Mouse (Mus musculus): Measurements from ENCODE around the gene Ebf1. TPM values are rescaled to one million over a fixed set of nuclear protein-coding genes. Genes with fewer than 3 reads are reported as not detected.

Ebf1 gene
- total RNA-seq, 2 experiments from 2014 or later, result 3.3 to 3.6 TPM

DNA sequence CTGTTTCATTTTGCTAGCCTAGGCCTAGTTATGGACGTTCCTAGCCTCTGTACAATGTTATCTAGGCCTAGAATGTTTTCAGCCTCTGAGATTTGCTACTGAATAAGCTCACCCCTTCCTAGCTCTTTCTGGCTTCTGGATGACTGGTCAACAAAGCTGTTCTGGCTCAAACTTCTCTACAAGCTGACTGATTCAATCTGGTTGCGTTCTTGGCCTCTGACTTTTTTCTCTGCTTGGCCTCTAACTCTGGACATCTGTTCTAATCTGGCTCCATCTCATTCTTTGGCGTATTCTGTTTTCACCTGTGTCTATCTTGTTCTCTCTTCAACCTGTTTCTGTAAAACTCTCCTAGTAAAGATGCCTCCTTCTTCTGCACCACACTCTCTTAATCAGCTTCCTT is 400.4 kb downstream of the Ebf1 start:
- H3K27ac ChIP-seq, result no peak overlapping the region
- no peak for TF ChIP-seq CTCF (IDR thresholded peaks at IDR 0.05)
- DNase-seq (ENCODE audit: extremely low spot score in 1 of 2, low spot score in 2 of 2), result no peak
- no peak overlapping the region for H3K4me3 ChIP-seq
- intact Hi-C loops (cut with DNase I), result no loop called here

DNA sequence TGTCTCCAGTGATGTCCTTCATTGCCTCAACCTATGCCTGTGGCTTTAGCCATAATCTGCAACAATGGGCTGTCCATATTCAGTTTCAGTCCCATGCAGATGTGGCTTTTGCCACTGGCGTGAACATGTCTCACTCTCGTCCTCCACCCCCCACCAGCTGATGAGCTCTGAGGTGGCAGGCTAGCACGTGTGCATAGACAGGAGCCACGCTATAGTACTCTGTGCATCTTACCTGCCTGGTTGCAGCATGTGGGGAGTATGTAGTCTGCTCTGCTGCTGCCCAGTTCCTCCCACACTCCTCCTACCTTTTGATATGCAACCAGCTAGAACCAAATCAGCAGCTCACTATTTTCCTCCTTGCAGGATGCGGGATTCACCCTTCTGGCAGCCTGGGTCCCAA is 408.9 kb downstream of the Ebf1 start:
- no peak overlapping the region for H3K4me3 ChIP-seq
- no peak for DNase-seq (ENCODE audit: extremely low spot score in 1 of 2, low spot score in 2 of 2)
- intact Hi-C loops (cut with DNase I), result no loop called here
- no peak for TF ChIP-seq CTCF (IDR thresholded peaks at IDR 0.05)
- no peak overlapping the region for H3K27ac ChIP-seq

DNA sequence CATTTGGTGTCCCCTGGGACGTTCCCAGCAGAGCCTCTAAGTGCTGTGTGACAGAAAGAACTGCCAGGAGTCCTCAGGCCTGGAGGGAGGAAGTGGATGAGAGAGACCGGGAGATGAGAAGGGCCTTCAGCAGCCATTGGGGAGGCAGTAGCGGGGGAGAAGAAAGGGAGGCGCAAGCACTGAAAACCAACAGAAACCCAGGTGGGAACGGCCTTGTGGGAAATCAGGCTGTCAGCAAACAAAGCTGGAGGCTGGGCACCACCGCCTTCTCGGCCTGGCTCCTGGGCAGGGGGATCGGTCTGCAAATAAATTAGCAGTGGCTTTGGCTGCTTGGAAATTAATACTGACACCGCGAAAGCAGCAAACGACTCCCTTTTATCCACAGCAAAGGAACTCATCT is 409.6 kb downstream of the Ebf1 start:
- intact Hi-C loops (cut with DNase I), result no loop called here
- Histone ChIP-seq H3K27ac (no peak overlapping the region), H3K4me3 (no peak overlapping the region)
- no peak for TF ChIP-seq CTCF (IDR thresholded peaks at IDR 0.05)
- DNase-seq (ENCODE audit: extremely low spot score in 1 of 2, low spot score in 2 of 2), result no peak

DNA sequence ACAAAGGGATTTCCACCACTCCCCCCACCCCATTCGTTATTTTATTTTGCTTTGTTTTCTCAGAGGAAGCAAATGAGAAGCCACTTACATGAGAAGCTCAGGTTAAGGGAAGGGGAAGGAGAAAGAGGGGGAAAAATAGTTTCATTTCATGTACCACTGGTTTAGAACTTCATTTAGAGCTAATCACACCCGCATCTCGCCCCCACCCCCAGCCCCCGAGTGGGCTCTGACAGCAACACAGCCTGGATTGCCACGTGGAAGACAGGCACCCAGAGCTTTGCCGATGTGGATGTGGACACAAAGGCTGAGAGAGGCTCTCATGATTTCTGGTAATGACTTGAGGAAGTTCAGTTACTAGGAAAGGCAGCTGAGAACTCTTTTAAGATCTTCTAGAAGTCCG is 410.0 kb downstream of the Ebf1 start:
- intact Hi-C loops (cut with DNase I), result no loop called here
- no peak overlapping the region for H3K27ac ChIP-seq
- DNase-seq (ENCODE audit: extremely low spot score in 1 of 2, low spot score in 2 of 2), result no peak
- H3K4me3 ChIP-seq, result no peak overlapping the region
- no peak for TF ChIP-seq CTCF (IDR thresholded peaks at IDR 0.05)

DNA sequence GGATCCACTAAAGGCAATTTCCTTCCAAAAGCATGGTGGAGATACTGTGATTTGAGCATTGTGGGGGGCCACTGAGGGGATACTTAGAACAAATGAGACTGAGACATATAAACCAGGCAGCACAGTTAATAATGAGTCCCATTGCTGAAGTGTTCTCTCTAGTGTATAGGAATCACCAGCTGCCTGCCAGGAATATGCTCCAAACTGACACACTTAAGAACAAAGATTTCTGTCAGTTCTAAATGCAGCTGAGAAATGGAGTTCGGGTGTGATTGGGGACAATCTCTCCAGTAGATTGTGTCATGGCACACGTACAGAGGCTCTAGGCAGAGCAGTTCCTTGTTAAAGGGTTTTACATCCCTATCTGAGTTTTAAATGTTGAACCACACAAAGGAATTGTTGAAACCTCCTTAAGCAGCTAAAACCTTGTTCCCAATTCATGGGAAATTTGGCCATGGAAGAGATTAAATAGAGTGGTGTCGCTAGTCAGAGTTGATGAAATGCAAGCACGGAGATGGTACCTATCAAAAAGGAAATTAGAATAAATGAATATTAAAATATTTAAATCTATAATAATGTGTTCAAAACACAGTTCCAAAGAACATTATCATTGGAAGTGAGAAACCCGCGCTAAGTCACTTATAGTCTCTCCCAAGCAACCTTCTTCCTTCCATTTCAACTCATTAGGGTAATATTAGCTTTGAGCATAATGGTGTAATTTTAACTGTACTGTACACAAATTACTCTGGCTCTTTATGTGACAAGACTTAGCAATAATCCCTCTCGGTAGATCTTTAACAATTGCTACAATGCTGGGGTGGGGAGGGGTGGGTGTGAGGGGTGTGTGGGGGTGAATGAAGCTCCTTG is 438.9 kb downstream of the Ebf1 start:
- no peak for DNase-seq (ENCODE audit: extremely low spot score in 1 of 2, low spot score in 2 of 2)
- TF ChIP-seq CTCF (IDR thresholded peaks at IDR 0.05), result no peak
- no peak overlapping the region for H3K4me3 ChIP-seq
- no peak overlapping the region for H3K27ac ChIP-seq
- intact Hi-C loops (cut with DNase I), result no loop called here

Other genes starting within 250 kb of the Ebf1 start
- not detected for gene Il12b, start 217.3 kb upstream of the Ebf1 start, total RNA-seq (2021)
- gene Ublcp1, start 146.8 kb upstream of the Ebf1 start, total RNA-seq (2021), result 10 to 100 TPM; 45.7 to 50.1 TPM
- gene Rnf145, start 98.4 kb upstream of the Ebf1 start, total RNA-seq (2021), result 10 to 100 TPM; 82.0 to 97.8 TPM